Mouse (Mus musculus) T-helper 17 cell (primary cell): Measurements from ENCODE around the gene Numb.

Experiments used
- in situ Hi-C, 2 experiments: fragments of 300-600 bp; cut with MboI, MseI; formaldehyde crosslinking; loops; 1 replicate in 1 of 2; 2 replicates in 1 of 2; pipeline ENCODE4 v1.15.1; 2025; ENCODE audit warnings: high pct_unique_total_duplicates in 2 of 2

Gene Numb

GRCm38 (mm10) chr12:83921535-83922381, at the start of gene Numb:
Numb (minus strand) TSS chr12:83921934.
- in situ Hi-C loops: no loop called here

GRCm38 (mm10) chr12:83965235-83965634, 43.5 kb upstream of the Numb start:
- in situ Hi-C loops: no loop called here

- in situ Hi-C loops: no loop called here
These were observed 36.5 kb upstream of the Numb start for GRCm38 (mm10) chr12:83958278-83958677.

- in situ Hi-C loops: no loop called here
These were observed 30.2 kb upstream of the Numb start for GRCm38 (mm10) chr12:83951711-83952575.

- in situ Hi-C loops: no loop called here
These were observed 29.3 kb upstream of the Numb start for GRCm38 (mm10) chr12:83950840-83951701.

- in situ Hi-C loops: no loop called here
These were observed 28.7 kb upstream of the Numb start, which contains the start of gene Riox1 for GRCm38 (mm10) chr12:83950493-83950839. Riox1 (plus strand) TSS chr12:83950608.

GRCm38 (mm10) chr12:83949776-83950492, 28.2 kb upstream of the Numb start:
- in situ Hi-C loops: no loop called here

- in situ Hi-C loops: no loop called here
These were observed 27.3 kb upstream of the Numb start for GRCm38 (mm10) chr12:83949043-83949442.

- in situ Hi-C loops: no loop called here
These were observed 25.6 kb upstream of the Numb start for GRCm38 (mm10) chr12:83947260-83947811.

GRCm38 (mm10) chr12:83941938-83942337, 20.2 kb upstream of the Numb start:
- in situ Hi-C loops: no loop called here

- in situ Hi-C loops: no loop called here
These were observed 18.3 kb upstream of the Numb start for GRCm38 (mm10) chr12:83940031-83940430.

GRCm38 (mm10) chr12:83939332-83939731, 17.6 kb upstream of the Numb start:
- in situ Hi-C loops: loop anchor here (5.0 to 10.0 kb wide), 2 partner anchors 72 to 1485 kb away; no protein-coding TSS in a partner anchor

- in situ Hi-C loops: loop anchor here (5.0 to 10.0 kb wide), 2 partner anchors 71 to 1486 kb away; no protein-coding TSS in a partner anchor
These were observed 16.9 kb upstream of the Numb start for GRCm38 (mm10) chr12:83938592-83938991.

GRCm38 (mm10) chr12:83937600-83937999, 15.9 kb upstream of the Numb start:
- in situ Hi-C loops: loop anchor here (5.0 to 10.0 kb wide), 2 partner anchors 70 to 1487 kb away; no protein-coding TSS in a partner anchor

- in situ Hi-C loops: no loop called here
These were observed 7.6 kb upstream of the Numb start for GRCm38 (mm10) chr12:83929186-83929804.

- in situ Hi-C loops: no loop called here
These were observed 6.0 kb upstream of the Numb start for GRCm38 (mm10) chr12:83927747-83928146.

GRCm38 (mm10) chr12:83926061-83926460, 4.3 kb upstream of the Numb start:
- in situ Hi-C loops: no loop called here

- in situ Hi-C loops: no loop called here
These were observed 3.5 kb upstream of the Numb start for GRCm38 (mm10) chr12:83925160-83925703.

GRCm38 (mm10) chr12:83924332-83924731, 2.6 kb upstream of the Numb start:
- in situ Hi-C loops: no loop called here

GRCm38 (mm10) chr12:83923486-83923859, 1.7 kb upstream of the Numb start:
- in situ Hi-C loops: no loop called here
